Mouse (Mus musculus): Measurements from ENCODE around the gene Wasf2.

Gene Wasf2

DNA sequence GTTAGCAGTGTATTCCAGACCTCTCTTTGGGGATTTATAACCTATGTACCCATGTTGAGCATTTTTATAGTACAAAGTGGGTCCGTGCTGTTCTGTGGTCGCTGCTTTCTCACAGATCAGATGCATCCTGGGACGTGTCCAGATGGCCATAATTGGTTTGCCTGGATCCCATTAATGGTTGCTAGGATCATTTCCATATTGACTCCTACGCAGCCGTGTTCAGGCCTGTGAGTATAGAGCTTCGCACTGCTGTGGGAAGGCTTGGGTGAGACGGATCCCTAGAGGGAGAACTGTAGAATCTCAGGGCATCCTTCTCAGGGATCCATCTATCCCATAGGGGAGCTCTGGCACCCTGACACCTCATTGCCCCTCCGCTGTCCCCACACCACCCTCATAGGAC lies 99.3 kb downstream of the Wasf2 start:
- in situ Hi-C loops (cut with MboI, MseI), result no loop called here

GRCm38 (mm10) chr4:133233285-133233976 lies 103.1 kb downstream of the Wasf2 start:
- in situ Hi-C loops (cut with MboI, MseI), result no loop called here

DNA sequence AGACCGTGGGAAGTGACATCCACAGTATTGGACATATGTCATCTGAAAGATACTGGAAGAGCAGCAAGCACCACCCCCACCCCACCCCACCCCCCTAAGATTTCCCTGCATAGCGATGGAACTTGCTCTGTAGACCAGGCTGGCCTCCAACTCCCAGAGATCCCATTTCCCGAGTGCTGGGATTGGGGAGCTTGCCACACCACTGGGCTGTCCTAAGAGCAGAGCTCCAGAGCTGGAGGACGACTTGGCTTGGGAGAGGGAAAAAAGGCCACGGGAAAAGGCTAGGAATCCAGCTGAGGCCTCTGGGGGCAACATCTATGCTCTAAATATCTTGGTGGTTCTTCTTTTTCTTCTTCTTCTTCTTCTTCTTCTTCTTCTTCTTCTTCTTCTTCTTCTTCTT lies 104.5 kb downstream of the Wasf2 start:
- in situ Hi-C loops (cut with MboI, MseI), result no loop called here

DNA sequence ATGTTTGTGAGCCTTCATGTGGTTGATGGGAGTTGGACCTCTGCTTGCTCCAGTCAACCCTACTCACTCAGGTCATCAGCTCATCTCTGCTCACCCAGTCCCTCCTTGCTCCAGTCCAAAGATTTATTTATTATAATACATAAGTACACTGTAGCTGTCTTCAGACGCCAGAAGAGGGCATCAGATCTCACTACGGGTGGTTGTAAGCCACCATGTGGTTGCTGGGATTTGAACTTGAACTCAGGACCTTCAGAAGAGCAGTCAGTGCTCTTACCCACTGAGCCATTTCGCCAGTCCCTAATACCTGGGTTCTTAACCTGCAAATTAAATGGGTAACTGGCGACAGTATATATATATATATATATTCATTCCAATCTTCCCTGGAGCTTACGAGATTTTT lies 105.1 kb downstream of the Wasf2 start:
- in situ Hi-C loops (cut with MboI, MseI), result no loop called here

- in situ Hi-C loops (cut with MboI, MseI), result no loop called here
These were observed 107.6 kb downstream of the Wasf2 start for GRCm38 (mm10) chr4:133237911-133238310.

DNA sequence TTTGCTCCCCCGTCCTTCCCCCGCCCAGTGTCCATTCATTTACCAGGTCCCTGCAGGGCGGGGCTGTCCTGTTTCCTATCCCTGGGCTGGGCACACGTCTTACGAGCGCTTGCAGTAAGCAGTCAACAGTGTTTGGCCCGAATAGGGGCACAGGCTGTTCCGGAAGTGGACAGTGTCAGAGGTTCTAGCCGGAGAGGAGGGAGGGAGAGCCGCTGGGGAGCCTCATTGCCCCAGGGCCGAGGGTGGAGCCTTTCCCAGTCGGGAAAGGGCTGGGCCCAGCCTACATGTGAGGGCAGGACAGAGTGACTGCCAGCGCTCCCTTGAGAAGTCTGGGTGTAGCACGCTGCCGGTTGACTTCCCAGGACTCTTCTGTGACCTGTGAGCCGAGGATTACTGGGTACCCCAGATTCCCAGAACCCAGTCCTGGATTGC lies 110.2 kb downstream of the Wasf2 start, which contains the start of gene Map3k6:
TSS of gene Map3k6 (plus strand) at position 329 of the 432 bp plus-strand sequence.
- in situ Hi-C loops (cut with MboI, MseI), result no loop called here

- in situ Hi-C loops (cut with MboI, MseI), result no loop called here
These were observed 110.9 kb downstream of the Wasf2 start for GRCm38 (mm10) chr4:133240934-133241908.

DNA sequence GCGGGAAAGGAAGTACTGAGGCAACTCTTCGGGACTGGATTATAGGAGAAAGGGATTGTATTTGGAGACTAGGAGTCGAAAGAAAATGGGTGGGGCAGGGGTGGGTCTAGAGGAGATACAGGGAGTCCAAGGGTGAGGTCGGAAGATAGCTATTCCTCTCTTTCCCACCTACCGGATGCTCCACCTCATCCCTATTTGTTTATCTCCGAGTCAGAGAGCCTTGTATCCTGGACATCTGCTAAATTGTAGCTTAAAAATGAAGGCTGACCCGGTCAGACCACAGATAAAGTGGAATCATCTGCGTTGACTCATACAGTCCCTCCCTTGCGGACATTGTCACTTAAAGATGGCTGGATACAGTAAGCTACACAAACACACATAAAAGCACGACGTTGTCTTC lies 111.6 kb downstream of the Wasf2 start:
- in situ Hi-C loops (cut with MboI, MseI), result no loop called here

DNA sequence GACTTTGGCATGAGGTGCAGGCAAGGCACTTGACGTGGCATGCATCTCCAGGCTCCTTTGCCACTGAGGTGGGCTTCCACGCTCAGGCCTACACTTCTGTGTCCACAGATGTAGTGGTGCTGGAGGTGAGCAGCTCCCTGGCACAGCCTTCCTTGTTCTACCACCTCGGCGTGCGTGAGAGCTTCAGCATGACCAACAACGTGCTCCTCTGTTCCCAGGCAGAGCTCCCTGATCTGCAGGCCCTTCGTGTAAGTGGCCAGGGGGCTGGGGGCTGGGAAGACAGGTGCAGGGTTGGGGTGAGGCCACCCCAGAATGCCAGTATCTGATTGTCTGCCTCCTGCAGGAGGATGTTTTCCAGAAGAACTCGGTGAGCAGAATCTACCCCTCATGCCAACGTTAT lies 112.4 kb downstream of the Wasf2 start:
- in situ Hi-C loops (cut with MboI, MseI), result no loop called here

DNA sequence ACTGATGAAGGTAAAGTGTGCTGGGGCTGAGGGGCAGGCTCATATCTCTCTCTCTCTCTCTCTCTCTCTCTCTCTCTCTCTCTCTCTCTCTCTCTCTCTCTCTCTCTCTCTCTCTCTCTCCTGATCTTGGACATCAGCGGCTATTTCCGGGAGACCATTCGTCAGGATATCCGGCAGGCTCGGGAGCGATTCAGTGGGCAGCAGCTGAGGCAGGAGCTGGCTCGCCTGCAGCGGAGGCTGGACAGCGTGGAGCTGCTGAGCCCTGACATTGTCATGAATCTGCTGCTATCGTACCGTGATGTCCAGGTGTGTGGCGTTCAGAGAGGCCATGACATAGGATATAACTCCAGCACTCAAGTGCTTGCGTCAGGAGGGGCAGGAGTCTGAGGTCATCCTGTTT lies 113.2 kb downstream of the Wasf2 start:
- in situ Hi-C loops (cut with MboI, MseI), result no loop called here

GRCm38 (mm10) chr4:133244289-133244688 lies 114.0 kb downstream of the Wasf2 start:
- in situ Hi-C loops (cut with MboI, MseI), result no loop called here

GRCm38 (mm10) chr4:133247072-133247471 lies 116.8 kb downstream of the Wasf2 start:
- in situ Hi-C loops (cut with MboI, MseI), result no loop called here

DNA sequence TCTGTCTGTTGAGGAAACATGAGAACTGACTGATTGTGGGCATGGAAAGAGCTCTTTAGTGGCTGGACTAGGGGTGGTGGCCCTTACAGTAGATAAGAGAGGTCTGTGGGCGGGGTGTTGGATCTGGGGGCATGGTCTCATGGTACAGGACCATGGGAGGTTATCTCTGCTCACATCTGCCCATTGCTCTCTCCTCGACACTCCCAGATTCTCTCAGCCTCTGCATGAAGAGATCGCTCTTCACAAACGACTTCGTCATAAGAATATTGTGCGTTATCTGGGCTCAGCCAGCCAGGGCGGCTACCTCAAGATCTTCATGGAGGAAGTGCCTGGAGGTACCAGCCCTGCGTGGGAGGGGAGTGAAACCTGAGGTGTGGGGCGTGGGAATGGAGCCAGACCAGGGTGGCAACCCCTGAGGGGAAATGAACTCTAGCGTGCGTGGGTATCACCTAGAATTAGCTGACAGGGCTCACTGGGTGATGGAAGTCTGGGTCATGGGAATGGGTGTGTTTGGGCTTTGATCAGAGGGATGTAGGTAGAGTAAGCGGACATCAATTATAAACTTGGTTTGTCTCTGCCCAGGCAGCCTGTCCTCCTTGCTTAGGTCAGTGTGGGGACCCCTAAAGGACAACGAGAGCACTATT lies 117.6 kb downstream of the Wasf2 start:
- in situ Hi-C loops (cut with MboI, MseI), result no loop called here

Data from T-helper 17 cell (primary cell).